Mouse (Mus musculus): ENCODE measurements around the gene Khnyn. TPM values are rescaled to one million over a fixed set of nuclear protein-coding genes. Genes with fewer than 3 reads are reported as not detected.

Khnyn gene
- 21.6 and 25.5 TPM in 2 replicates for total RNA-seq (2021)
- long read RNA-seq, full-length matches to known transcripts = 31 of 43 reads
- long read RNA-seq, partial matches to known transcripts = 4 of 43 reads
- long read RNA-seq, other reads (novel, unspliced or antisense) = 8 of 43 reads

GRCm38 (mm10) chr14:55884713-55885113 lies at the start of gene Khnyn:
TSS of gene Khnyn (plus strand) at chr14:55884947.
- peak; percentile 92 for DNase-seq

DNA sequence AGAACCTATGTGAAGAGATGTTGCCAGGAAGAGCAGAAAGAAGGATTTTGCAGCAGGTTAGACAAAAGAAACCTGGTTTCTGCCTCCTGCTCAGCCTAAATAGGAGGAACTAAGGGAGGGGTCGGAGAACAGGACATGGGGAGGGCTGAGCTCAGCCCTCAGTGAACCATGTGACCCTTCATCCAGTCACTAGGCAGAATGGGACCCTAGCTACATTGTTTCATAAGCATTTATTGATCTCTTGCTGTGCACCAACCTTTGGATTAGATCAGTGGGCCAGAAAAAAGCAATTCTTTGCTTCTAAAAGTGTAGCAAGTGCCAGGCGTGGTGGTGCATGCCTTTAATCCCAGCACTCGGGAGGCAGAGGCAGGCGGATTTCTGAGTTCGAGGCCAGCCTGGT lies 46.4 kb upstream of the Khnyn start:
- DNase-seq = no peak

- no peak for DNase-seq
These were observed 46.0 kb upstream of the Khnyn start for GRCm38 (mm10) chr14:55838740-55839139.

DNA sequence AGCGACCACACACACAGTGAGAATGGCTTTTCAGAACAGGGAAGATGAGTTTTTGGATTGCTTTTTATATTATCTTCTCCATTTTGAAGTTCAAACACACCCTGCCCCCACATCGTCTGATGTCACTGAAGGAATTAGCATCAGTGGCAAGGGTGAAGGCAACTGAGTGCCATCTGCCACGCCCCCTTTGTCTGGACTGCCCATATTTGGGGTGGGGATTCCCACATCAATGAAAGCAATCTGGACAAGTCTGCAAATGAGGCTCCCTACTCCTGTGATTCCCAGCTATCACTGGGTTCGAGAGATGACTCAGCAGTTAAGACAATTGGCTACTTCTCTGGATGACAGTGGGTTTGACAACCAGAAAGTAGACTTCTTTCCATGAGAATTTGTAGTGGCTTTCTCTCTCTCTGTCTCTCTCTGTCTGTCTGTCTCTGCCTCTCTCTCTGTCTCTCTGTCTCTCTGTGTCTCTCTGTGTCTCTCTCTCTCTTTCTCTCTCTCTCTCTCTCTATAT lies 43.8 kb upstream of the Khnyn start:
- DNase-seq = no peak

DNA sequence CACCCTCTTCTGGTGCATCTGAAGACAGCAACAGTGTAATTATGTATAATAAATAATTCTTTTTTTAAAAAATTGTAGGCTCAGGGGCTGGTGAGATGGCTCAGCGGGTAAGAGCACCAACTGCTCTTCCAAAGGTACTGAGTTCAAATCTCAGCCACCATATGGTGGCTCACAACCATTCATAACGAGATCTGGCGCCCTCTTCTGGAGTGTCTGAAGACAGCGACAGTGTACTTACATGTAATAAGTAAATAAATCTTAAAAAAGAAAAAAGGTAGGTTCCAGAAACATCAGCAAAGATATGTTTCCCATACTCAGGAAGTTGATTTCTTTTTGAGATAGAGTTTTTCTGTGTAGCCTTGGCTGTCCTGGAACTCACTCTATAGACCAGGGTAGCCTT lies 42.0 kb upstream of the Khnyn start:
- DNase-seq = no peak

DNA sequence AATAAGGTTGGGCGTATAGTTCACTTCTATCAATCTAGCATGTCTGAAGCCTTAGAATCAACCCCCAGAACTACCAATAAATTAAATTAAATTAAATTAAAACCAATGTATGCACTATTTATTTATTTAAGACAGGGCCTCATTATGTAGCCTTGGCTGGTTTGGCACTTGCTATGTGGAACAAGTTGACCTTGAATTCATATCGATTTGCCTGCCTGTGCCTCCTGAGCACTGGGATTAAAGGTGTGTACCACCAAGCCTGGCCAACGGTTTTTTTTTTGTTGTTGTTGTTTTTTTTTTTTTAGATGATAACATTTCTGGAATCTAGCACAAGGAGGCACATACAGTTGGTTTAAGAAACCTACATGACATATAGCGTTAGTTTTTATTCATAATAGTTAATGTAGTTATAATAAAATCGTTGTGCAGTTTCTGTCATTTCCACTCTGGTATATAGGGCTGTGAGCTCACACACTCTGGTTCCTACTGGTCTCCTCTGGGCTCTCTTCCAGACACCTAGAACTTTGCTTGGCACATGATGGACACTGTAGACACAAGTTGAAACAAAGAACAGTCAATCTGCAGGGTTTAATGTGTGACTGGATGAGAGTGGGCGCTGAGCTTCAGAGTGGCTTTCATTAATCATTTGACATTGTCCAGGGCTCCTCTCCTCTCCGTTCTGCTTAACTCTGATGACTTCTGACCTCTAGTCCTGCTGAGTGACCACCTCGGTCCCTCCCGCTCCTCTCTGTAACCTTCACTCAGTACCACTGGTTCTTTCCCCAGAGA lies 39.0 kb upstream of the Khnyn start:
- no peak for DNase-seq

DNA sequence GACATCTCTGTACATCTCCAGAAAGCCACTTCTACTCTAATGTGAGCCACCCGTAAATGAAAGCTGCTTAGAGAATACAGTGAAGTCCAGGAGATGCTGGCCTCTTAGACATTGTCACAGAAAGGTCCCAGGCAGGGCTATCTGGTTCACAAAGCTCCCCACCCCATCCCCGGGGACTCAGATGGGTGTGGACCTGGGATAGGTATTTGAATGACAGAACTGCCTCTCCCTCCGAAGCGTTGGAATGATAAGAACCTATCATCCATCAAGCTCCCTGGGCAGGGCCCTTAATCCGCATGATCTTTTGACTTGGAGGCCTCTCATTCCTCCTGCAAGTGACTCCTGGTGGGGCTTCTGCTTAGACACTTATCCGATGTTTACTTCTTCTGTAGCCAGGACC lies 33.9 kb upstream of the Khnyn start:
- no peak for DNase-seq

GRCm38 (mm10) chr14:55852646-55853551 lies 31.8 kb upstream of the Khnyn start:
- no peak for DNase-seq

DNA sequence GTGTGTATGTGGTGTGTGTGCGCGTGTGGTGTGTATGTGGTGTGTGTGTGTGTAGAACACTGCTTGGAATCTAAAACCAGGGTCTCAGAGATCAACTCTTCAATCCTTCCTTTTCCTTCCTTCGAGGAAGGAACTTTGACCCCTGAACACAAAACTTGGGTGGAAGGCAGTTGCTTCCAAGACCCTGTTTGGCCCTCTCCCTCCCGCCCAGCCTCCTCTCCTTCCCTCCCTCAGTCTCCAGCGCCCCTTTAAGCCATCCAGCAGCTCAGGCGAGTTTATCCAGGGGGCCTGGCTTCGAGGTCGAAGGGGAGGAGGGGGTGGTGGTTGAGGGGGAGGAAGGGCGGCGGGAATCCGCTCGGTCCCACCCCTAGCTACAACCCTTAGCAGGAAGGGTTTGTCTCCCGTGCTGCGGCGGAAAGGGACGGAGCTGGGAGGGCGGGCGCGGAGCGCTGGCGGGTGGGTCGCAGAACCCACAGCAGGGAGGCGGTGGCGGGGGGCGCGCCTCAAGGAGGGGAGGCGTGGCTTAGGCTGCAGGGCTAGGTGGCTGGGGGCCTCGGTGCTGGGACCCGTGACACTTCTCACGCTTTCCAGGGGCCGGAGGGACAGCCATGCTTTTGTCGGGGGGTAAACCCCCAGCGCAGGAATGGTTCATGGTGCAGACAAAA lies 31.0 kb upstream of the Khnyn start, which contains the start of gene Nynrin:
Gene Nynrin (plus strand): TSS at position 390 of the 665 bp plus-strand sequence.
- peak; percentile 67 for DNase-seq

DNA sequence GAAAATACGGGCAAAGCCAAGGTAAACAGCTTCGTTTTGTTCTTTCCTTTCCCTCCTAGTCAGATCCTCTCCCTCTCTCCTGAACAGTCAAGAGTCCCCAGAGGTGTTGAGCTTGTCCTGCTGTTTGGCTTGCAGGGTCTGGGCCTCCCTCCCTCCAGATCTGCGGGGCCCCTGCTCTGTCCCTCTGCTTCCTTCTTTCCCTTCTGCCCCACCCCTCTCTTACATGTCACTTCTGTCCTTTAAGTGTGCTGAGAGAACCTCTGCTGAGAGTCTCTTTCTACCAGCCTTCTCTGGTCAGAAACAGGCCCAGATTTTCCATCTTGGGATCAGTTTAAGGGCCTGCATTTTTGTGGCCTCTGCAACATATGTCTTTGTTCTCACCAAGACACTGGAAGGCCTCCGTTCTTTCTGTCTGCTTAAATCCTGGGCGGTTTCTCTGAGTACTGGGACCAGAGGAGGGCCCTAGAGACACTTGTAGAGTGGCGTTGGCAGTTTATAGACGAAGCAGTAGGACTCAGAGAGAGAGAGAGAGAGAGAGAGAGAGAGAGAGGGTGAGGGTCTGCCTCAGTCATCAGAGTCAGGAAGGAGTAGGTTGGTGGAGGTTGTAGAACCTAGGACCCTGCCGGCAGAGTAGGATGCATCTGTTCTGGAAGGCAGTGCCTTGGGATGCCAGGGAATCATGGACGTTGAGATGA lies 30.2 kb upstream of the Khnyn start:
- DNase-seq = no peak

DNA sequence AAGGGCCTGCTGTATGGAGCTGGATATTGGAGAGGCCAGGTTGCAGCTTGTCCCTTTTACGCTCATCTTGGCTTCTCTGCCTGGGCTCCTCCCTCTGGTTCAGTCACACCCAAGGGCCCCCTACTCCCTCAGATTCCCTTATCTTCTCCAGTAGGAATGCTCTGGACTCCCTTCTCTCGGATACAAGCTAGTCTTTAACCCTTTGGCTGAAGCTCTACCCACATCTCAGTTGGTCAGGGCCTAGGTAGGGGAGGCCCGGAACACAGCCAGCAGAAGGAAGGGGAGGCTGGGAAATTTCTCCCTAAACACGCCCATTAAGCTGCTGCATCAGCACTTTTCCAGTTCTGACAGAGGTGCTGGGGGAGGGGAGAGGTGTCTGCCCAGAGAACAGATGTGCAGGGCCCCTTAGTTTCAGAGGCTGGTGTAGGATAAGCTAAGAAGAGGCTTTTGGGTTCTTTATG lies 29.6 kb upstream of the Khnyn start:
- no peak for DNase-seq

DNA sequence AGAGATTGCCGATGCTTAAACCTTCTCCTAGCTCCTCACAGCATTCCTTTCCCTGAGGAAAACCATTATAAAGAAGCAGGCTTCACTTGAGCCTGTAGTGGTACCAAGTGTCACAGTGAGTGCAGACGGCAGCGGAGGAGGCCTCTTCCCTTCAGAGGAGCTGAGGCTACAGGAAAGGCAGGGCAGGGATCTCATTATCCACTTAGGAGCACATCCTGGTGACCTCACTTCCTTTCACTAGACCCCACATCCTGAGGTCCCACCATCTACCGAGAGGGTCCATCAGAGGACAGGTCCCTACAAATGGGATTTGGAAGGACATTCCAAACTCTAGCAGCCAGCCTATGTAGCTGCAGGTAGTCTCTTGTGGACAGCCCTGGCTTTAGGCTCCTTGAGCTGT lies 27.2 kb upstream of the Khnyn start:
- no peak for DNase-seq

- DNase-seq = no peak
These were observed 22.6 kb upstream of the Khnyn start for GRCm38 (mm10) chr14:55862186-55862585.

DNA sequence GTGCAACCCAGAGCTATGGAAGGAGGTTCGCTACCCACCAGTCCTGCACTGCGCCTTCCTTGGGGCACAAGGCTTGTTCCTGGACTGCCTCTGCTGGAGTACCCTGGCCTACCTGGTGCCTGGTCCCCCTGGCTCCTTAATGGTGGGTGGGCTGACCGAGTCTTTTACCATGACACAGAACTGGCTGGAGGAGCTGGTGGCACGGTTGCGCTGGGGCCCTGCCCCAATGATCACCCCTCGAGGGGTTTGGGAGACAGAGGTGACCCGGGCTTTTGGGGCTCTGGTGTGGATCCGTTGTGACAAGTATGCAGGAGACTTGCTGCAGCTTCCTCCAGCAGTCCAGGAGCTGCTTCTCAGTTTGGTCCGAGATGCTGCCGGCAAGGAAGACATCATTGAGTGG lies 21.8 kb upstream of the Khnyn start:
- no peak for DNase-seq

DNA sequence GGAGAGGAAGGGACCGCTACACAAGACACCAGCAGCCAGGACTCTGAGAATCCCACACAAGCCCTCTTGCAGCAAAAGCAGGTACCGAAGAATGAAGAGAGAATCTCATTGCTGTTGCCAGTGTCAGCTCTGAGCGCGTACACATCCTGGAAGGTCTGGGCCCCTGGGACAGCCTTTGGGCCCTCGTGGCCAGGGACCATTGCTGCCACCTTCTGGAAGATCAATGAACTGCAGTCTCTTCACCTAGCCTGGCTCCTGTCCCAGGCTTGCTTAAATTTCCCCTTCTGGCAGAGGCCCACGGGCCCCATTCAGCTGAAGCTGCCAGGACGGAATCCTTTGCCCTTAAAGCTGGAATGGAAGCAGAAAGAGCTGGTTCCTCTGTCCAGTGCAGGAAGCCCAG lies 21.0 kb upstream of the Khnyn start:
- peak; percentile 72 for DNase-seq

DNA sequence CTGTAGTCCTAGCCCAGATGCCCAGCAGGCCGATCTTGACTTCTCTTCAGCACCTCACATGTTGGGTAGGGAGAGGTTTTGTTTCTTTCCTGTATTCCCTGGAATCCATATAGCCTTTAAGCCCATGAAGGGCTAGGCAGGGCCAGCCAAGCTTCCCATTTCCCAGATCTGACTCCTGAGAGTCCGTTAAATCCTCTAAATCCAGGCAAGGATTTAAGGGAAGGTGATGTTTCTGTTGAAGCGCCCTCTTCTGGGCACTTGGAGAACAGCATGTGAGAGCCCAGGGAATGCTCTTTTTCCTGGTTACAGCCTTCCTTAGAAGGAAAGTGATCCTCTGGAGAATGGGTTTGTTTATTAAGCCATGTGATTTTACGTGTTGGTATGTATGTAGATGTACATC lies 17.8 kb upstream of the Khnyn start:
- DNase-seq = peak; percentile 48

- DNase-seq = no peak
These were observed 16.3 kb upstream of the Khnyn start for GRCm38 (mm10) chr14:55868230-55869026.

DNA sequence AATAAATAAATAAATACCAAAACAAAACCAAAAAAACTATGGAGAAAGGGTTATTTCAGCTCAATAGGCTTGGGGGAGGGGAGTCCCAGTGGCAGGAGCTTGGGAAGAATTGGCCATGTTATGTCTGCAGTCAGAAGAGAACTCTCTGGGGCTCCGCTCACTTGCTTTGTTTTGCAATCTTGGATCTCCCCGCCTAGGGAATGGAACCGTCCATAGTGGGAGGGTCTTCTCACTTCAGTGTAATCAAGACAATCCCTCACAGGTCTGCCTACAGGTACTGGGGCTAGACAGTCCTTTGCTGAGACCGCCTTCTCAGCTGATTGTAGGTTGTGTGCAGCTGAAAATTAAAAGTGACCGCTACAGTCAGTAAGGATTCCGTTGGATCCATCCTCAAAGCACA lies 15.2 kb upstream of the Khnyn start:
- DNase-seq = no peak

- DNase-seq = no peak
These were observed 12.7 kb upstream of the Khnyn start for GRCm38 (mm10) chr14:55872039-55872438.

GRCm38 (mm10) chr14:55872551-55872950 lies 12.2 kb upstream of the Khnyn start:
- no peak for DNase-seq

DNA sequence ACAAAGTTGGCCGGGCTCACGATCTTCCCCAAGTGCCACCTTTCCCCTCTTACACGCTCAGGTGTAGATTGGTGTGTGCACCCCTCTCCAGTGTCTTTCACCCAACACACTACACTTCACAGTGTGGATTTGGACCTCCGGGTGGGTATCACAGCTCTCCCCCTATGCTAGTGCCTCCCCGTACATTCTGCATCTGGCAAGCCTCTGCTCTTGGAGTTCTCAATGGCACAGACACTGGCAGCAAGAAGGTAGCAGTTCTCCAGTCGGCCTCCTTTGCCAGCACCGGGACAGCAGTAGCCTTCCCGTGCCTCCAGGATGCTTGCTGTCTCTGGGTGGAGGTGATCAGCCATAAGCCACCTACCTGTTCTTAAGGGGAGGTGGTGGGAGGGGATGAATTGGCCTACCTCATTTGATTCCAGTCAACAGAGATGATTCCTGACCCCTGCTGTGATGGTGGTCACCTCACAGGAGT lies 11.5 kb upstream of the Khnyn start:
- no peak for DNase-seq
